Mouse (Mus musculus) hindbrain, embryonic 11.5 days (tissue): ENCODE measurements around the gene Nrxn1. TPM values are rescaled to one million over a fixed set of nuclear protein-coding genes. Genes with fewer than 3 reads are reported as not detected.
A peak's percentile ranks its signal among the peaks of the same experiment; 100 is the strongest.

ENCODE experiments used
- ATAC-seq: fragments of 200-750 bp; cut with Nextera tagmentation; 2 replicates; pipeline ENCODE4 v1.8.0; 2017; ENCODE audit warnings: mild to moderate bottlenecking, moderate TSS enrichment, moderate library complexity; ENCODE audit not compliant: low FRiP score
- DNase-seq: peaks from one replicate; pipeline ENCODE4 v3.0.0-alpha.2; 2015; ENCODE audit warnings: low spot score
- H3K27ac ChIP-seq: fragments of 300-500 bp; sonication (generic); 2 replicates; pipeline ENCODE4 v1.5.1; 2014; ENCODE audit warnings: mild to moderate bottlenecking, low read depth, low read length
- H3K27me3 ChIP-seq: fragments of 300-500 bp; sonication (generic); 2 replicates; pipeline ENCODE4 v1.6.1; 2014; ENCODE audit warnings: mild to moderate bottlenecking, low read length, moderate library complexity, mixed read lengths; ENCODE audit not compliant: control insufficient read depth, insufficient read depth
- H3K36me3 ChIP-seq: fragments of 300-500 bp; sonication (generic); 2 replicates; pipeline ENCODE4 v1.6.1; 2014; ENCODE audit warnings: mild to moderate bottlenecking, low read length, moderate library complexity, mixed read lengths; ENCODE audit not compliant: control insufficient read depth, insufficient read depth
- H3K4me1 ChIP-seq: fragments of 300-500 bp; sonication (generic); replicated peaks from 2 replicates; pipeline ENCODE4 v1.6.1; 2014; ENCODE audit warnings: low read length, mixed read lengths; ENCODE audit not compliant: control insufficient read depth, insufficient read depth
- H3K4me2 ChIP-seq: fragments of 300-500 bp; sonication (generic); replicated peaks from 2 replicates; pipeline ENCODE4 v1.6.1; 2014; ENCODE audit warnings: mild to moderate bottlenecking, low read depth, low read length
- H3K4me3 ChIP-seq: fragments of 300-500 bp; sonication (generic); 2 replicates; pipeline ENCODE4 v1.5.1; 2014; ENCODE audit warnings: low read depth, low read length
- H3K9ac ChIP-seq: fragments of 300-500 bp; sonication (generic); 2 replicates; pipeline ENCODE4 v1.6.1; 2014; ENCODE audit warnings: low read depth, low read length
- H3K9me3 ChIP-seq: fragments of 300-500 bp; sonication (generic); 2 replicates; pipeline ENCODE4 v1.6.1; 2016; ENCODE audit warnings: low read length; ENCODE audit not compliant: control insufficient read depth
- WGBS: fragments of 180-500 bp; shearing (Covaris S2); extraction: QIAGEN DNeasy Blood & Tissue Kit; methylation state at CpG from one replicate; pipeline ENCODE4 v1.1.7; 2014; 5-methylcytosine and 5-hydroxymethylcytosine counted together
- polyA plus RNA-seq: library from polyadenylated mRNA; unstranded; fragments of >200 nt; fragmentation: Nextera tagmentation; extraction: Ambion mirVana; gene quantifications from 2 replicates; pipeline ENCODE4 v1.2.1, GENCODE M21; 2014

The Nrxn1 gene
- polyA plus RNA-seq, 1 experiment from 2014 or later: 25.0 TPM

GRCm38 (mm10) chr17:90569877-90570276, 523.0 kb downstream of the Nrxn1 start:
- no peaks in the 10 kb centered on the region for H3K4me1 ChIP-seq
- no peaks in the 10 kb centered on the region for H3K36me3 ChIP-seq
- no peaks in the 10 kb centered on the region for H3K9me3 ChIP-seq
- WGBS: 85% methylated on average over 2 of the region's 2 CpGs
- H3K27ac ChIP-seq: no peak overlapping the region
- DNase-seq: no peak
- H3K9ac ChIP-seq: no peak overlapping the region
- H3K27me3 ChIP-seq: no peaks in the 10 kb centered on the region
- ATAC-seq: no peak
- no peak overlapping the region for H3K4me2 ChIP-seq
- no peak overlapping the region for H3K4me3 ChIP-seq

GRCm38 (mm10) chr17:90565186-90565585, 527.7 kb downstream of the Nrxn1 start:
- Histone ChIP-seq H3K36me3 (no peaks in the 10 kb centered on the region), H3K4me3 (no peak overlapping the region), H3K4me2 (no peak overlapping the region), H3K27ac (no peak overlapping the region), H3K9ac (no peak overlapping the region), H3K9me3 (no peaks in the 10 kb centered on the region), H3K27me3 (no peaks in the 10 kb centered on the region), H3K4me1 (no peaks in the 10 kb centered on the region)
- ATAC-seq (no peak), DNase-seq (no peak)
- WGBS: 97% methylated on average over 2 of the region's 2 CpGs

GRCm38 (mm10) chr17:90556376-90556775, 536.5 kb downstream of the Nrxn1 start:
- Histone ChIP-seq H3K9me3 (no peaks in the 10 kb centered on the region), H3K9ac (no peak overlapping the region), H3K4me3 (no peak overlapping the region), H3K4me1 (no peaks in the 10 kb centered on the region), H3K27me3 (no peaks in the 10 kb centered on the region), H3K36me3 (no peaks in the 10 kb centered on the region), H3K4me2 (no peak overlapping the region), H3K27ac (no peak overlapping the region)
- DNase-seq (no peak), ATAC-seq (no peak)

- no peaks in the 10 kb centered on the region for H3K4me1 ChIP-seq
- no peak overlapping the region for H3K4me2 ChIP-seq
- 88% methylated on average over 4 of the region's 4 CpGs for WGBS
- no peak overlapping the region for H3K27ac ChIP-seq
- H3K4me3 ChIP-seq: no peak overlapping the region
- H3K27me3 ChIP-seq: no peaks in the 10 kb centered on the region
- no peaks in the 10 kb centered on the region for H3K36me3 ChIP-seq
- DNase-seq (no peak), ATAC-seq (no peak)
- H3K9ac ChIP-seq: no peak overlapping the region
- H3K9me3 ChIP-seq: no peaks in the 10 kb centered on the region
These were observed 542.5 kb downstream of the Nrxn1 start for GRCm38 (mm10) chr17:90550415-90550814.

GRCm38 (mm10) chr17:90546806-90547205, 546.1 kb downstream of the Nrxn1 start:
- no peaks in the 10 kb centered on the region for H3K4me1 ChIP-seq
- no peaks in the 10 kb centered on the region for H3K27me3 ChIP-seq
- H3K9ac ChIP-seq: no peak overlapping the region
- 40% methylated on average over 4 of the region's 4 CpGs for WGBS
- no peaks in the 10 kb centered on the region for H3K9me3 ChIP-seq
- peak; percentile 5 for DNase-seq
- H3K36me3 ChIP-seq: no peaks in the 10 kb centered on the region
- no peak overlapping the region for H3K27ac ChIP-seq
- no peak overlapping the region for H3K4me3 ChIP-seq
- no peak overlapping the region for H3K4me2 ChIP-seq
- 0 out of 2 replicates have a peak, but pooled peaks have one; percentile 41 for ATAC-seq

GRCm38 (mm10) chr17:90544639-90545259, 548.1 kb downstream of the Nrxn1 start:
- DNase-seq (no peak), ATAC-seq (0 out of 2 replicates have a peak, but pooled peaks have one; percentile 41)
- no peak overlapping the region for H3K4me2 ChIP-seq
- no peaks in the 10 kb centered on the region for H3K27me3 ChIP-seq
- H3K9me3 ChIP-seq: no peaks in the 10 kb centered on the region
- WGBS: 71% methylated on average over 8 of the region's 8 CpGs
- no peaks in the 10 kb centered on the region for H3K4me1 ChIP-seq
- no peak overlapping the region for H3K4me3 ChIP-seq
- no peak overlapping the region for H3K9ac ChIP-seq
- H3K27ac ChIP-seq: no peak overlapping the region
- no peaks in the 10 kb centered on the region for H3K36me3 ChIP-seq

GRCm38 (mm10) chr17:90543986-90544638, 548.8 kb downstream of the Nrxn1 start:
- H3K27ac ChIP-seq: no peak overlapping the region
- no peaks in the 10 kb centered on the region for H3K9me3 ChIP-seq
- no peaks in the 10 kb centered on the region for H3K27me3 ChIP-seq
- H3K4me2 ChIP-seq: no peak overlapping the region
- 55% methylated on average over 4 of the region's 4 CpGs for WGBS
- no peak overlapping the region for H3K4me3 ChIP-seq
- no peaks in the 10 kb centered on the region for H3K4me1 ChIP-seq
- no peak overlapping the region for H3K9ac ChIP-seq
- no peak for ATAC-seq
- no peaks in the 10 kb centered on the region for H3K36me3 ChIP-seq
- no peak for DNase-seq

GRCm38 (mm10) chr17:90531443-90531842, 561.4 kb downstream of the Nrxn1 start:
- 93% methylated on average over 2 of the region's 2 CpGs for WGBS
- H3K9me3 ChIP-seq: no peaks in the 10 kb centered on the region
- no peak for DNase-seq
- H3K4me1 ChIP-seq: no peaks in the 10 kb centered on the region
- H3K4me3 ChIP-seq: no peak overlapping the region
- no peak overlapping the region for H3K4me2 ChIP-seq
- H3K9ac ChIP-seq: no peak overlapping the region
- ATAC-seq: no peak
- H3K27me3 ChIP-seq: no peaks in the 10 kb centered on the region
- no peaks in the 10 kb centered on the region for H3K36me3 ChIP-seq
- H3K27ac ChIP-seq: no peak overlapping the region

- no peak for ATAC-seq
- no peaks in the 10 kb centered on the region for H3K4me1 ChIP-seq
- 72% methylated on average over 2 of the region's 2 CpGs for WGBS
- H3K36me3 ChIP-seq: no peaks in the 10 kb centered on the region
- H3K9me3 ChIP-seq: no peaks in the 10 kb centered on the region
- H3K4me2 ChIP-seq: no peak overlapping the region
- no peaks in the 10 kb centered on the region for H3K27me3 ChIP-seq
- no peak overlapping the region for H3K9ac ChIP-seq
- H3K27ac ChIP-seq: no peak overlapping the region
- no peak overlapping the region for H3K4me3 ChIP-seq
- no peak for DNase-seq
These were observed 586.8 kb downstream of the Nrxn1 start for GRCm38 (mm10) chr17:90506026-90506425.
